Comparison of ENCODE assay signal across 25 mouse cellular contexts in genomic region chr1:87525041-87525440, GRCm38 (mm10). TPM values are rescaled to one million over a fixed set of nuclear protein-coding genes. Genes with fewer than 3 reads are reported as not detected.
"Had no signal": no experiment of that assay in that cellular context is flagged by ENCODE, and none has a peak within 500 bp of the region (broad histone marks: within the 10 kb centered on the region; RNA-seq: fewer than 3 reads in every experiment).

No protein-coding gene starts in this region.

- ATAC-seq: midbrain, embryonic 16.5 days had no signal

- H3K4me2 ChIP-seq: lung, embryonic 14.5 days; midbrain, embryonic 12.5 days; neural tube, embryonic 13.5 days; neural tube, embryonic 15.5 days; stomach, embryonic 15.5 days had no signal

- H3K27me3 ChIP-seq: midbrain, embryonic 12.5 days; neural tube, embryonic 13.5 days; neural tube, embryonic 15.5 days; stomach, embryonic 15.5 days had no signal

- H3K9me3 ChIP-seq: midbrain, embryonic 10.5 days; midbrain, embryonic 12.5 days; neural tube, embryonic 13.5 days; neural tube, embryonic 15.5 days; stomach, embryonic 15.5 days had no signal

- H3K27ac ChIP-seq: midbrain, embryonic 10.5 days; midbrain, embryonic 12.5 days; neural tube, embryonic 13.5 days; neural tube, embryonic 15.5 days; stomach, embryonic 15.5 days; stomach, postnatal 0 days had no signal

- DNase-seq: lung, adult 18-20 months; lung, embryonic 14.5 days; lung, postnatal 10 days; lung, postnatal 4 days; midbrain, embryonic 14.5 days; retina, postnatal 1 day; right cerebral cortex, adult 18-20 months; right cerebral cortex, postnatal 25 days; thymus, adult 2 months; thymus, postnatal 25 days; thymus, postnatal 4 days had no signal

- H3K4me3 ChIP-seq: midbrain, embryonic 10.5 days; midbrain, embryonic 12.5 days; myocyte; neural tube, embryonic 13.5 days; neural tube, embryonic 15.5 days; stomach, embryonic 15.5 days had no signal

- H3K36me3 ChIP-seq: midbrain, embryonic 10.5 days; midbrain, embryonic 12.5 days; neural tube, embryonic 13.5 days; neural tube, embryonic 15.5 days; stomach, embryonic 15.5 days had no signal

- H3K9ac ChIP-seq: lung, embryonic 14.5 days; midbrain, embryonic 12.5 days; neural tube, embryonic 13.5 days; neural tube, embryonic 15.5 days; stomach, embryonic 15.5 days had no signal

- H3K4me1 ChIP-seq: neural tube, embryonic 13.5 days; stomach, embryonic 15.5 days had no signal

RNA-seq across cellular contexts. Expression of gene Neu2, which starts 15.4 kb away (rescaled TPM):
- total RNA-seq: megakaryocyte, adult 5-6 weeks; megakaryocyte-erythroid progenitor cell, adult 5-6 weeks had no signal
- polyA plus RNA-seq: midbrain, embryonic 10.5 days; midbrain, embryonic 12.5 days; neural tube, embryonic 11.5 days had no signal

RNA-seq across cellular contexts. Expression of gene Ngef, which starts 48.6 kb away (rescaled TPM):
- total RNA-seq: megakaryocyte, adult 5-6 weeks; megakaryocyte-erythroid progenitor cell, adult 5-6 weeks had no signal

RNA-seq across cellular contexts. Expression of gene Snorc, which starts 55.0 kb away (rescaled TPM):
- total RNA-seq: megakaryocyte, adult 5-6 weeks; megakaryocyte-erythroid progenitor cell, adult 5-6 weeks had no signal
- polyA plus RNA-seq: lung, embryonic 14.5 days; midbrain, embryonic 10.5 days; midbrain, embryonic 12.5 days; midbrain, embryonic 14.5 days; myocyte; neural tube, embryonic 11.5 days; spleen, adult 2 months; stomach, embryonic 15.5 days; stomach, postnatal 0 days; testis, adult 2 months; urinary bladder, adult 2 months had no signal
